Mouse (Mus musculus): ENCODE results near the gene Arhgef33. TPM values are rescaled to one million over a fixed set of nuclear protein-coding genes. Genes with fewer than 3 reads are reported as not detected.

Arhgef33 gene
- polyA plus RNA-seq, 1 experiment from 2014 or later, result 0.65 TPM

- whole genome bisulfite sequencing, result 82% methylated on average over 5 of the region's 5 CpGs
- no peaks in the 10 kb centered on the region for H3K36me3 ChIP-seq
- no peak overlapping the region for H3K9ac ChIP-seq
- no peak overlapping the region for H3K4me2 ChIP-seq (replicated peaks)
- H3K4me1 ChIP-seq, result no peaks in the 10 kb centered on the region
- no peak overlapping the region for H3K27ac ChIP-seq (replicated peaks)
- no peaks in the 10 kb centered on the region for H3K27me3 ChIP-seq
- H3K9me3 ChIP-seq (replicated peaks), result no peaks in the 10 kb centered on the region
- no peak overlapping the region for H3K4me3 ChIP-seq (replicated peaks)
- ATAC-seq (ENCODE audit: insufficient number of reproducible peaks, low FRiP score, low TSS enrichment, low read depth), result no peak
Observed at GRCm38 (mm10) chr17:80295258-80295657, 11.9 kb upstream of the Arhgef33 start.

- H3K27ac ChIP-seq (replicated peaks), result no peak overlapping the region
- H3K4me1 ChIP-seq, result no peaks in the 10 kb centered on the region
- H3K9ac ChIP-seq, result no peak overlapping the region
- no peak overlapping the region for H3K4me3 ChIP-seq (replicated peaks)
- H3K27me3 ChIP-seq, result no peaks in the 10 kb centered on the region
- H3K36me3 ChIP-seq, result no peaks in the 10 kb centered on the region
- ATAC-seq (ENCODE audit: insufficient number of reproducible peaks, low FRiP score, low TSS enrichment, low read depth), result no peak
- H3K4me2 ChIP-seq (replicated peaks), result no peak overlapping the region
- H3K9me3 ChIP-seq (replicated peaks), result no peaks in the 10 kb centered on the region
- 79% methylated on average over 5 of the region's 5 CpGs for WGBS
Observed at GRCm38 (mm10) chr17:80298844-80299243, 8.4 kb upstream of the Arhgef33 start.

- Histone ChIP-seq H3K27ac (replicated peaks) (no peak overlapping the region), H3K36me3 (no peaks in the 10 kb centered on the region), H3K27me3 (no peaks in the 10 kb centered on the region), H3K4me2 (replicated peaks) (no peak overlapping the region), H3K9ac (no peak overlapping the region), H3K9me3 (replicated peaks) (no peaks in the 10 kb centered on the region), H3K4me1 (peaks cover 12% of the 10 kb centered on the region), H3K4me3 (replicated peaks) (no peak overlapping the region)
- no peak for ATAC-seq (ENCODE audit: insufficient number of reproducible peaks, low FRiP score, low TSS enrichment, low read depth)
- WGBS, result 23% methylated on average over 9 of the region's 9 CpGs
Observed at GRCm38 (mm10) chr17:80311761-80312160, 4.6 kb downstream of the Arhgef33 start.

- 76% methylated on average over 4 of the region's 4 CpGs for WGBS
- peaks cover 12% of the 10 kb centered on the region for H3K4me1 ChIP-seq
- no peak for ATAC-seq (ENCODE audit: insufficient number of reproducible peaks, low FRiP score, low TSS enrichment, low read depth)
- no peaks in the 10 kb centered on the region for H3K36me3 ChIP-seq
- no peak overlapping the region for H3K27ac ChIP-seq (replicated peaks)
- no peak overlapping the region for H3K9ac ChIP-seq
- H3K9me3 ChIP-seq (replicated peaks), result no peaks in the 10 kb centered on the region
- no peak overlapping the region for H3K4me3 ChIP-seq (replicated peaks)
- no peaks in the 10 kb centered on the region for H3K27me3 ChIP-seq
- H3K4me2 ChIP-seq (replicated peaks), result no peak overlapping the region
Observed at GRCm38 (mm10) chr17:80312405-80312804, 5.2 kb downstream of the Arhgef33 start.

GRCm38 (mm10) chr17:80322228-80322627, 15.0 kb downstream of the Arhgef33 start:
- H3K27ac ChIP-seq (replicated peaks), result no peak overlapping the region
- WGBS, result 80% methylated on average over 6 of the region's 6 CpGs
- no peak for ATAC-seq (ENCODE audit: insufficient number of reproducible peaks, low FRiP score, low TSS enrichment, low read depth)
- no peaks in the 10 kb centered on the region for H3K9me3 ChIP-seq (replicated peaks)
- H3K36me3 ChIP-seq, result no peaks in the 10 kb centered on the region
- no peaks in the 10 kb centered on the region for H3K4me1 ChIP-seq
- no peaks in the 10 kb centered on the region for H3K27me3 ChIP-seq
- no peak overlapping the region for H3K4me3 ChIP-seq (replicated peaks)
- H3K9ac ChIP-seq, result no peak overlapping the region
- no peak overlapping the region for H3K4me2 ChIP-seq (replicated peaks)

GRCm38 (mm10) chr17:80323015-80323414, 15.8 kb downstream of the Arhgef33 start:
- Histone ChIP-seq H3K4me2 (replicated peaks) (no peak overlapping the region), H3K9ac (no peak overlapping the region), H3K9me3 (replicated peaks) (no peaks in the 10 kb centered on the region), H3K36me3 (no peaks in the 10 kb centered on the region), H3K4me3 (replicated peaks) (no peak overlapping the region), H3K27ac (replicated peaks) (no peak overlapping the region), H3K27me3 (no peaks in the 10 kb centered on the region), H3K4me1 (no peaks in the 10 kb centered on the region)
- WGBS, result 78% methylated on average over 4 of the region's 4 CpGs
- ATAC-seq (ENCODE audit: insufficient number of reproducible peaks, low FRiP score, low TSS enrichment, low read depth), result no peak

GRCm38 (mm10) chr17:80323658-80324057, 16.5 kb downstream of the Arhgef33 start:
- 69% methylated on average over 8 of the region's 8 CpGs for WGBS
- Histone ChIP-seq H3K4me3 (replicated peaks) (no peak overlapping the region), H3K9ac (no peak overlapping the region), H3K4me1 (no peaks in the 10 kb centered on the region), H3K27me3 (no peaks in the 10 kb centered on the region), H3K27ac (replicated peaks) (no peak overlapping the region), H3K9me3 (replicated peaks) (no peaks in the 10 kb centered on the region), H3K4me2 (replicated peaks) (no peak overlapping the region), H3K36me3 (no peaks in the 10 kb centered on the region)
- ATAC-seq (ENCODE audit: insufficient number of reproducible peaks, low FRiP score, low TSS enrichment, low read depth), result no peak

GRCm38 (mm10) chr17:80324521-80324920, 17.3 kb downstream of the Arhgef33 start:
- Histone ChIP-seq H3K4me3 (replicated peaks) (no peak overlapping the region), H3K36me3 (no peaks in the 10 kb centered on the region), H3K9ac (no peak overlapping the region), H3K9me3 (replicated peaks) (no peaks in the 10 kb centered on the region), H3K4me2 (replicated peaks) (no peak overlapping the region), H3K4me1 (no peaks in the 10 kb centered on the region), H3K27ac (replicated peaks) (no peak overlapping the region), H3K27me3 (no peaks in the 10 kb centered on the region)
- WGBS, result 75% methylated on average over 7 of the region's 7 CpGs
- no peak for ATAC-seq (ENCODE audit: insufficient number of reproducible peaks, low FRiP score, low TSS enrichment, low read depth)

GRCm38 (mm10) chr17:80325456-80325855, 18.2 kb downstream of the Arhgef33 start:
- H3K4me1 ChIP-seq, result no peaks in the 10 kb centered on the region
- H3K9ac ChIP-seq, result no peak overlapping the region
- WGBS, result 90% methylated on average over 5 of the region's 5 CpGs
- H3K27me3 ChIP-seq, result no peaks in the 10 kb centered on the region
- no peaks in the 10 kb centered on the region for H3K36me3 ChIP-seq
- no peak overlapping the region for H3K4me2 ChIP-seq (replicated peaks)
- no peak overlapping the region for H3K27ac ChIP-seq (replicated peaks)
- H3K4me3 ChIP-seq (replicated peaks), result no peak overlapping the region
- ATAC-seq (ENCODE audit: insufficient number of reproducible peaks, low FRiP score, low TSS enrichment, low read depth), result no peak
- H3K9me3 ChIP-seq (replicated peaks), result no peaks in the 10 kb centered on the region

GRCm38 (mm10) chr17:80326431-80326830, 19.2 kb downstream of the Arhgef33 start:
- Histone ChIP-seq H3K4me2 (replicated peaks) (no peak overlapping the region), H3K36me3 (no peaks in the 10 kb centered on the region), H3K4me1 (no peaks in the 10 kb centered on the region), H3K27me3 (no peaks in the 10 kb centered on the region), H3K27ac (replicated peaks) (no peak overlapping the region), H3K9ac (no peak overlapping the region), H3K4me3 (replicated peaks) (no peak overlapping the region), H3K9me3 (replicated peaks) (no peaks in the 10 kb centered on the region)
- WGBS, result 60% methylated on average over 3 of the region's 3 CpGs
- no peak for ATAC-seq (ENCODE audit: insufficient number of reproducible peaks, low FRiP score, low TSS enrichment, low read depth)

GRCm38 (mm10) chr17:80332386-80332785, 25.2 kb downstream of the Arhgef33 start:
- ATAC-seq (ENCODE audit: insufficient number of reproducible peaks, low FRiP score, low TSS enrichment, low read depth), result no peak
- Histone ChIP-seq H3K9me3 (replicated peaks) (no peaks in the 10 kb centered on the region), H3K9ac (no peak overlapping the region), H3K36me3 (no peaks in the 10 kb centered on the region), H3K27me3 (no peaks in the 10 kb centered on the region), H3K4me1 (no peaks in the 10 kb centered on the region), H3K4me2 (replicated peaks) (no peak overlapping the region), H3K27ac (replicated peaks) (no peak overlapping the region), H3K4me3 (replicated peaks) (no peak overlapping the region)
- WGBS, result 71% methylated on average over 2 of the region's 2 CpGs

GRCm38 (mm10) chr17:80345277-80345676, 38.1 kb downstream of the Arhgef33 start:
- ATAC-seq (ENCODE audit: insufficient number of reproducible peaks, low FRiP score, low TSS enrichment, low read depth), result no peak
- no peaks in the 10 kb centered on the region for H3K9me3 ChIP-seq (replicated peaks)
- H3K4me2 ChIP-seq (replicated peaks), result no peak overlapping the region
- 68% methylated on average over 4 of the region's 4 CpGs for WGBS
- H3K27ac ChIP-seq (replicated peaks), result no peak overlapping the region
- H3K36me3 ChIP-seq, result no peaks in the 10 kb centered on the region
- no peak overlapping the region for H3K9ac ChIP-seq
- peaks cover 8% of the 10 kb centered on the region; the same call in 1 of the 2 replicates for H3K4me1 ChIP-seq
- no peaks in the 10 kb centered on the region for H3K27me3 ChIP-seq
- H3K4me3 ChIP-seq (replicated peaks), result no peak overlapping the region
